Mouse (Mus musculus): ENCODE measurements around the gene Tmem59l. TPM values are rescaled to one million over a fixed set of nuclear protein-coding genes. Genes with fewer than 3 reads are reported as not detected.

Tmem59l gene
- polyA plus RNA-seq, 1 experiment: not detected

GRCm38 (mm10) chr8:70463306-70463705 lies 23.9 kb downstream of the Tmem59l start:
- Histone ChIP-seq H3K27ac (replicated peaks; ENCODE audit: low read depth, low read length) (no peak overlapping the region), H3K4me1 (ENCODE audit: control insufficient read depth, insufficient read depth, insufficient read length, low read length) (peaks cover 29% of the 10 kb centered on the region), H3K4me3 (ENCODE audit: insufficient read depth, low read depth, low read length) (no peak overlapping the region)

GRCm38 (mm10) chr8:70462516-70462813 lies 24.7 kb downstream of the Tmem59l start:
- Histone ChIP-seq H3K27ac (replicated peaks; ENCODE audit: low read depth, low read length) (no peak overlapping the region), H3K4me1 (ENCODE audit: control insufficient read depth, insufficient read depth, insufficient read length, low read length) (peaks cover 21% of the 10 kb centered on the region), H3K4me3 (ENCODE audit: insufficient read depth, low read depth, low read length) (no peak overlapping the region)

GRCm38 (mm10) chr8:70461765-70462515 lies 25.2 kb downstream of the Tmem59l start:
- peak overlapping the region; percentile 12; the same call in 1 of the 2 replicates for H3K27ac ChIP-seq (replicated peaks; ENCODE audit: low read depth, low read length)
- no peak overlapping the region for H3K4me3 ChIP-seq (ENCODE audit: insufficient read depth, low read depth, low read length)
- peaks cover 15% of the 10 kb centered on the region for H3K4me1 ChIP-seq (ENCODE audit: control insufficient read depth, insufficient read depth, insufficient read length, low read length)

- peaks cover 4% of the 10 kb centered on the region for H3K4me1 ChIP-seq (ENCODE audit: control insufficient read depth, insufficient read depth, insufficient read length, low read length)
- H3K4me3 ChIP-seq (ENCODE audit: insufficient read depth, low read depth, low read length): no peak overlapping the region
- no peak overlapping the region for H3K27ac ChIP-seq (replicated peaks; ENCODE audit: low read depth, low read length)
These were observed 26.6 kb downstream of the Tmem59l start for GRCm38 (mm10) chr8:70460606-70461005.

GRCm38 (mm10) chr8:70460199-70460598 lies 27.0 kb downstream of the Tmem59l start:
- H3K4me3 ChIP-seq (ENCODE audit: insufficient read depth, low read depth, low read length): no peak overlapping the region
- peaks cover 6% of the 10 kb centered on the region for H3K4me1 ChIP-seq (ENCODE audit: control insufficient read depth, insufficient read depth, insufficient read length, low read length)
- H3K27ac ChIP-seq (replicated peaks; ENCODE audit: low read depth, low read length): no peak overlapping the region

GRCm38 (mm10) chr8:70459636-70460035 lies 27.5 kb downstream of the Tmem59l start:
- Histone ChIP-seq H3K4me3 (ENCODE audit: insufficient read depth, low read depth, low read length) (no peak overlapping the region), H3K27ac (replicated peaks; ENCODE audit: low read depth, low read length) (no peak overlapping the region), H3K4me1 (ENCODE audit: control insufficient read depth, insufficient read depth, insufficient read length, low read length) (peaks cover 9% of the 10 kb centered on the region)

- no peak overlapping the region for H3K27ac ChIP-seq (replicated peaks; ENCODE audit: low read depth, low read length)
- H3K4me3 ChIP-seq (ENCODE audit: insufficient read depth, low read depth, low read length): no peak overlapping the region
- peaks cover 14% of the 10 kb centered on the region for H3K4me1 ChIP-seq (ENCODE audit: control insufficient read depth, insufficient read depth, insufficient read length, low read length)
These were observed 28.7 kb downstream of the Tmem59l start for GRCm38 (mm10) chr8:70458462-70458861.

- Histone ChIP-seq H3K27ac (replicated peaks; ENCODE audit: low read depth, low read length) (no peak overlapping the region), H3K4me1 (ENCODE audit: control insufficient read depth, insufficient read depth, insufficient read length, low read length) (peaks cover 14% of the 10 kb centered on the region), H3K4me3 (ENCODE audit: insufficient read depth, low read depth, low read length) (no peak overlapping the region)
These were observed 29.3 kb downstream of the Tmem59l start for GRCm38 (mm10) chr8:70457882-70458281.

- Histone ChIP-seq H3K27ac (replicated peaks; ENCODE audit: low read depth, low read length) (no peak overlapping the region), H3K4me3 (ENCODE audit: insufficient read depth, low read depth, low read length) (no peak overlapping the region), H3K4me1 (ENCODE audit: control insufficient read depth, insufficient read depth, insufficient read length, low read length) (peaks cover 14% of the 10 kb centered on the region)
These were observed 30.2 kb downstream of the Tmem59l start for GRCm38 (mm10) chr8:70456996-70457395.

- H3K4me3 ChIP-seq (ENCODE audit: insufficient read depth, low read depth, low read length): no peak overlapping the region
- no peak overlapping the region for H3K27ac ChIP-seq (replicated peaks; ENCODE audit: low read depth, low read length)
- H3K4me1 ChIP-seq (ENCODE audit: control insufficient read depth, insufficient read depth, insufficient read length, low read length): peaks cover 11% of the 10 kb centered on the region
These were observed 33.3 kb downstream of the Tmem59l start for GRCm38 (mm10) chr8:70453852-70454251.

GRCm38 (mm10) chr8:70452196-70452966 lies 34.8 kb downstream of the Tmem59l start:
- peaks cover 16% of the 10 kb centered on the region for H3K4me1 ChIP-seq (ENCODE audit: control insufficient read depth, insufficient read depth, insufficient read length, low read length)
- H3K27ac ChIP-seq (replicated peaks; ENCODE audit: low read depth, low read length): no peak overlapping the region
- no peak overlapping the region for H3K4me3 ChIP-seq (ENCODE audit: insufficient read depth, low read depth, low read length)

GRCm38 (mm10) chr8:70447639-70448420 lies 39.3 kb downstream of the Tmem59l start:
- H3K4me3 ChIP-seq (ENCODE audit: insufficient read depth, low read depth, low read length): no peak overlapping the region
- H3K27ac ChIP-seq (replicated peaks; ENCODE audit: low read depth, low read length): no peak overlapping the region

GRCm38 (mm10) chr8:70445988-70446387 lies 41.2 kb downstream of the Tmem59l start:
- H3K4me1 ChIP-seq (ENCODE audit: control insufficient read depth, insufficient read depth, insufficient read length, low read length): peaks cover 5% of the 10 kb centered on the region; the same call in 1 of the 2 replicates
- no peak overlapping the region for H3K4me3 ChIP-seq (ENCODE audit: insufficient read depth, low read depth, low read length)
- H3K27ac ChIP-seq (replicated peaks; ENCODE audit: low read depth, low read length): no peak overlapping the region

More at GRCm38 (mm10) chr8:70447639-70448420, 39.3 kb downstream of the Tmem59l start:
- peaks cover 5% of the 10 kb centered on the region; the same call in 1 of the 2 replicates for H3K4me1 ChIP-seq (ENCODE audit: control insufficient read depth, insufficient read depth, insufficient read length, low read length)

- Histone ChIP-seq H3K4me3 (ENCODE audit: insufficient read depth, low read depth, low read length) (no peak overlapping the region), H3K27ac (replicated peaks; ENCODE audit: low read depth, low read length) (no peak overlapping the region), H3K4me1 (ENCODE audit: control insufficient read depth, insufficient read depth, insufficient read length, low read length) (peaks cover 11% of the 10 kb centered on the region)
These were observed 43.8 kb downstream of the Tmem59l start for GRCm38 (mm10) chr8:70443326-70443725.

- Histone ChIP-seq H3K4me3 (ENCODE audit: insufficient read depth, low read depth, low read length) (no peak overlapping the region), H3K4me1 (ENCODE audit: control insufficient read depth, insufficient read depth, insufficient read length, low read length) (peaks cover 8% of the 10 kb centered on the region; the same call in 1 of the 2 replicates), H3K27ac (replicated peaks; ENCODE audit: low read depth, low read length) (no peak overlapping the region)
These were observed 45.6 kb downstream of the Tmem59l start for GRCm38 (mm10) chr8:70441565-70441964.
